Comparison of ENCODE assay signal across 36 mouse cellular contexts in genomic region chr2:43534417-43534816, GRCm38 (mm10). TPM values are rescaled to one million over a fixed set of nuclear protein-coding genes. Genes with fewer than 3 reads are reported as not detected.
"Had no signal": no experiment of that assay in that cellular context is flagged by ENCODE, and none has a peak within 500 bp of the region (broad histone marks: within the 10 kb centered on the region; RNA-seq: fewer than 3 reads in every experiment).

No protein-coding gene starts in this region.

- H3K27me3 ChIP-seq: limb, embryonic 12.5 days; limb, embryonic 13.5 days; limb, embryonic 15.5 days; liver, embryonic 12.5 days; liver, embryonic 13.5 days; liver, embryonic 15.5 days; lung, embryonic 15.5 days; megakaryocyte, embryonic 14.5 days; midbrain, embryonic 12.5 days; midbrain, embryonic 13.5 days; midbrain, embryonic 15.5 days had no signal

- H3K4me3 ChIP-seq: left cerebral cortex, adult 2 months; limb, embryonic 10.5 days; limb, embryonic 12.5 days; limb, embryonic 13.5 days; limb, embryonic 15.5 days; liver, embryonic 12.5 days; liver, embryonic 13.5 days; liver, embryonic 15.5 days; lung, embryonic 15.5 days; megakaryocyte, embryonic 14.5 days; midbrain, embryonic 10.5 days; midbrain, embryonic 12.5 days; midbrain, embryonic 13.5 days; midbrain, embryonic 15.5 days; myocyte had no signal

- H3K27ac ChIP-seq: left cerebral cortex, adult 2 months; limb, embryonic 10.5 days; limb, embryonic 12.5 days; limb, embryonic 13.5 days; limb, embryonic 15.5 days; liver, embryonic 12.5 days; liver, embryonic 13.5 days; liver, embryonic 14.5 days; liver, embryonic 15.5 days; lung, embryonic 15.5 days; macrophage; midbrain, embryonic 10.5 days; midbrain, embryonic 12.5 days; midbrain, embryonic 13.5 days; midbrain, embryonic 15.5 days had no signal

- H3K4me1 ChIP-seq: limb, embryonic 10.5 days; limb, embryonic 12.5 days; limb, embryonic 13.5 days; limb, embryonic 15.5 days; liver, embryonic 12.5 days; liver, embryonic 13.5 days; liver, embryonic 15.5 days; lung, embryonic 15.5 days; megakaryocyte, embryonic 14.5 days; midbrain, embryonic 10.5 days; midbrain, embryonic 12.5 days; midbrain, embryonic 13.5 days; midbrain, embryonic 15.5 days had no signal

- H3K36me3 ChIP-seq: limb, embryonic 10.5 days; limb, embryonic 12.5 days; limb, embryonic 13.5 days; limb, embryonic 15.5 days; liver, embryonic 12.5 days; liver, embryonic 13.5 days; liver, embryonic 15.5 days; lung, embryonic 15.5 days; midbrain, embryonic 10.5 days; midbrain, embryonic 12.5 days; midbrain, embryonic 13.5 days; midbrain, embryonic 15.5 days had no signal

- H3K4me2 ChIP-seq: limb, embryonic 12.5 days; limb, embryonic 13.5 days; limb, embryonic 15.5 days; liver, embryonic 11.5 days; liver, embryonic 12.5 days; liver, embryonic 13.5 days; liver, embryonic 15.5 days; lung, embryonic 14.5 days; lung, embryonic 15.5 days; midbrain, embryonic 11.5 days; midbrain, embryonic 12.5 days; midbrain, embryonic 13.5 days; midbrain, embryonic 15.5 days had no signal

- H3K9ac ChIP-seq: limb, embryonic 12.5 days; limb, embryonic 13.5 days; limb, embryonic 15.5 days; liver, embryonic 12.5 days; liver, embryonic 13.5 days; liver, embryonic 14.5 days; liver, embryonic 15.5 days; liver, postnatal 0 days; lung, embryonic 14.5 days; lung, embryonic 15.5 days; midbrain, embryonic 12.5 days; midbrain, embryonic 13.5 days; midbrain, embryonic 15.5 days had no signal

- DNase-seq: left cerebral cortex, postnatal 4 days; liver; liver, embryonic 13.5 days; liver, postnatal 0 days; lung, adult 18-20 months; lung, adult 2 months; lung, embryonic 14.5 days; lung, postnatal 10 days; lung, postnatal 14 days; lung, postnatal 36 days; lung, postnatal 4 days; midbrain, embryonic 14.5 days had no signal

- ATAC-seq: liver, embryonic 12.5 days; liver, postnatal 0 days; lung, postnatal 0 days; midbrain, embryonic 13.5 days; midbrain, embryonic 15.5 days; midbrain, embryonic 16.5 days had no signal

- H3K9me3 ChIP-seq: limb, embryonic 10.5 days; limb, embryonic 12.5 days; limb, embryonic 13.5 days; limb, embryonic 15.5 days; liver, embryonic 12.5 days; liver, embryonic 13.5 days; liver, embryonic 15.5 days; lung, embryonic 15.5 days; megakaryocyte, embryonic 14.5 days; midbrain, embryonic 10.5 days; midbrain, embryonic 12.5 days; midbrain, embryonic 13.5 days; midbrain, embryonic 15.5 days had no signal

RNA-seq across cellular contexts. Expression of gene Kynu, which starts 20.7 kb away (rescaled TPM):
- total RNA-seq: left cerebral cortex, adult 18-20 months; left cerebral cortex, adult 2 months; left cerebral cortex, postnatal 14 days; megakaryocyte-erythroid progenitor cell, adult 5-6 weeks; midbrain, postnatal 0 days had no signal
- polyA plus RNA-seq: myocyte had no signal
